Mouse (Mus musculus): ENCODE results near the gene Hhipl1.

Hhipl1 gene

DNA sequence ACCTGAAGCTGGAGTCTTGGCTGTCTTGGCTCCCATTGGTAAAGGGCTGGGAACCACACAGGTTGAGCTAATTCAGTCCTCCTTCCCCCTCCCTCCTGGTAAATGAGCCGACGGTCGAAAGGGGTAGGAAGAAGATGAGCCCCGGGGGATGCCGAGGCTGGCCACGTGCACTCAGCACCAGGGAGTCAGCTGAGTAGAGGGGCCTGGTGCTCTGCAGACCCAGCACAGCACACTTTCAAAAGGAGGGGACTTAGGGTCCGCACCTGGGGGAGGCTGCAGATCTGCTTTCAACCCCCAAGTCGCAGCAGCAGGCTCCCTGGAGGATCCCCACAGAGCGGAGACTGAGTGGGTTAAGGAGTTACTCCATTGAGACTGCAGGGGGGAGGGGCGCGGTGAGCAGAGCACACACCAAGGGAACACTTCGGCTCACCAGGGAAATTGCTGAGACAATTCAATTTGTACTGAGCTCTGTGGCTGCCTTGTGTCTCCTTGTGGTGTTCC, 28.7 kb upstream of the Hhipl1 start:
- no peak for DNase-seq (ENCODE audit: low read depth, low spot score)

DNA sequence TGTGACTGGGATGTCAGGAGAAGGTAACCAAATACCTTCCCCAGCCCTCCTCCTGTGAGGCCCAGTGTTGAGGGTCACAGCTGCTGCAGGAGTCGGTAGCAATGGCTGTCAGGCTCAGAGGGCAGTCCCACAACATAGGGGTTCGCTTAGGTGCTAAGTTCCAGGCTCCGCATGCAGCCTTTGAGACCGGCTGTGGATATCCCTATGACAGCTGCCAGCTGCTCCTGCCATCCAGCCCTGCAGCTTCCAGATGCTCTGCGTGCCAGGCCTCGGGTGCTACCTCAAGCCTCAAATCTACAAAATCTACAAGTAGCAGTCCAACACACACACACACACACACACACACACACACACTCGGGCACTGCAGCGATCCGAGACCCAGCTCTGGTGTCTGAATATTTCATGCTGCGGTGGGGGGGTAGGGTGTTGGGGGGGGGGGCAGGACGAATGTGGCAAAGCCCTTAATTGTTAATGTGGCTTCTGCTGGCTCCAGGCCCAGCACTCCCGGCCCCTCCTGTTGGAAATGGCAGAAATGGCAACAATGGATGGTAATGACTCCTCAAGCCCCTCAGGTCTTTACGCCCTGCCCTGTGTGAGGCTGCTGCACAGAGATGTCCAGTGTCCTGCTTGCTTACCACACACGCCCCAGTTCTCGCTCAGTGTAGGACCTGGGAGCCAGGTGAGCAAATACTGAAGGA, 27.7 kb upstream of the Hhipl1 start:
- DNase-seq (ENCODE audit: low read depth, low spot score): no peak

- DNase-seq (ENCODE audit: low read depth, low spot score): no peak
These were observed 21.4 kb upstream of the Hhipl1 start for GRCm38 (mm10) chr12:108284455-108285224.

DNA sequence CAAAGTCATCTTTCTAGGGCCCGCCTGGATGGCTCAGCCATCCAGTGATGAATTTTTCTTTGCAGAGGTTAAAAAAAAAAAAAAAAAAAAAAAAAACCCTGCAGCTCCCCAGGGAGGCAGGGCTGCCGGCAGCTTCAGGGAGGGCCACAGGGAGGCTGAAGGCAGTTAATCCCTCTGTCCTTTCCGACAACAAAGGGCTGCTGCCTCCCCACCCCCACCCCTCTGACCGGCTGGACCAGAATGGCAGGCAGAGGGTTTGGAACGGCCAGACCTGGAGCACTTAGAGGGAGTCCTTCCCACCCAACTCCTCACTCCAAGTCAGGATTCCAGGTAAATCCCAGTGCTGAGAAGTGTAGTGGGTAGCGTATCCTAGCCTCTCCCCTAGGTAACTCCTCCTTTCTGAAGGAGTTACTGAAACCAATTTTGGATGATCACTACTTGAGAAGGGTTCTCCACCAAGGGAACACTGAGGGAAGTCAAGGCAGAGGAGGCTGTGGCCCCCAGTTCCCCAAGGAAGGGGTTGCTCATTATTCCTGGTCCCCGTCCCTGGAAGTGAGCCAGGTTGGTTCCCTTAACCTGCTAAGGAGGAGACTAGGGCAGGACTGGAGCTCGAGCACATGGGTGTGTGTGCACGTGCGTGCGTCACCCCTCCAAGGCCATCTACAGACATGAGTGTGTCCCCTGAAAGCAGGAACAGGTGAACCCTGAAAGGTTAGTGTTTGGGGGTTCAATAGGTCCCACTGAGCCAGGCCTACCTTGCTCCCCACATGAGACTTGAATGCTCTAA, 20.7 kb upstream of the Hhipl1 start:
- DNase-seq (ENCODE audit: low read depth, low spot score): no peak

- no peak for DNase-seq (ENCODE audit: low read depth, low spot score)
These were observed 19.7 kb upstream of the Hhipl1 start for GRCm38 (mm10) chr12:108286381-108286780.

GRCm38 (mm10) chr12:108287011-108287410, 19.1 kb upstream of the Hhipl1 start:
- no peak for DNase-seq (ENCODE audit: low read depth, low spot score)

DNA sequence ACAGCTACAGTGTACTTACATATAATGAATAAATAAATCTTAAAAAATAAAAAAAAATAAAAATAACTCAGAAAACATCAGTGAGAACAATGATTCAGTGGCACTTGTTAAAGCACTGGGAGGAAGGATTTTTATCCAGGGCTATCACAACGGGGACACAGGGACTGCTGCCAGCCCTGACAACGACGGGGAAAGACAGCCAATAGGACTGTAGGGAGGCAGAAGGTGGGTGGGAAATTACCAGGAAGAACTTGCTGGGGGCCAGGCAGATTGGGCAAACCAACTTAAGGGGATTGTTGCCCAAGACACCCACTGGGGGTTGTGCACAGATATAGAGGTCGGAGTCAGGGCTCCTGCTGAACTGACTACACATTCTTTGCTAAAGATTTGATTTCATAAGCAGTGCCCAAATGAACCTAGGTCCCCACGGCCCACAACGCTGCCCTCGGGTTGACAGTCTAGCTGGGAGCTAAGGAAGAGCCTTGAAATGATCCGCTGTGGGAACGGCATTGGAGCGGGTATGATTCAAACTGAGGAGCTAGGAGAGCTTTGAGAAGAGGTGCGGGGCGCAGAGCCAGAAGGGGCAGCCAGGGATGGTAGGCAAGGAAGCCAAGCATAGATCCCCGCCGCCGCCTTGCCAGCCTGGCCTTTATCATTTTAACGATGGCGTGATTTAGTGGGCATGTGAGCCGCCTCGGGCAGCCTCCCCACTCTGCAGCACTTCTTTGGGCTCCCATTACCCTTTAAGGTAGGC, 17.8 kb upstream of the Hhipl1 start:
- no peak for DNase-seq (ENCODE audit: low read depth, low spot score)

GRCm38 (mm10) chr12:108292419-108292818, 13.7 kb upstream of the Hhipl1 start:
- no peak for DNase-seq (ENCODE audit: low read depth, low spot score)

DNA sequence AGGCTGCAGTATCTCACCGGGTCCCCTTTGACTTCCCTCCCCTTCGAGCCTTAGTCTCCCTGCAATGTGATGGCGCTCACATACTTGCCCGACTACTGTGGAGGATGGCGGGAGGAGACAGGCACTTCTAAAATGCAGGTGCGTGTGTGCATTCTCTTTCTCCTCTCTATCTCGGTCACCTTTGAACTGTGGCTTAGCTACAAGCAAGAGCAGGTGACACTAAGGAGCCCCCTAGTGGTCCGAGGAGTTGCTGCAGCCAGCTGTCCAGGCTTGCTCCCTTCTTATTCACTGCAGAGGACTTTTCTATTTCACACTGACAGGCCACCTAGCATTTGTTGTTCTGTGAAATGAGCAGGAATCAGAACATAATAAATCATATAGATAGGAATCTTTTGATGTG, 13.1 kb upstream of the Hhipl1 start:
- peak; percentile 67 for DNase-seq (ENCODE audit: low read depth, low spot score)

GRCm38 (mm10) chr12:108294620-108295019, 11.4 kb upstream of the Hhipl1 start:
- DNase-seq (ENCODE audit: low read depth, low spot score): no peak

GRCm38 (mm10) chr12:108297033-108297432, 9.0 kb upstream of the Hhipl1 start:
- no peak for DNase-seq (ENCODE audit: low read depth, low spot score)

- DNase-seq (ENCODE audit: low read depth, low spot score): no peak
These were observed 5.1 kb upstream of the Hhipl1 start for GRCm38 (mm10) chr12:108301006-108301405.

DNA sequence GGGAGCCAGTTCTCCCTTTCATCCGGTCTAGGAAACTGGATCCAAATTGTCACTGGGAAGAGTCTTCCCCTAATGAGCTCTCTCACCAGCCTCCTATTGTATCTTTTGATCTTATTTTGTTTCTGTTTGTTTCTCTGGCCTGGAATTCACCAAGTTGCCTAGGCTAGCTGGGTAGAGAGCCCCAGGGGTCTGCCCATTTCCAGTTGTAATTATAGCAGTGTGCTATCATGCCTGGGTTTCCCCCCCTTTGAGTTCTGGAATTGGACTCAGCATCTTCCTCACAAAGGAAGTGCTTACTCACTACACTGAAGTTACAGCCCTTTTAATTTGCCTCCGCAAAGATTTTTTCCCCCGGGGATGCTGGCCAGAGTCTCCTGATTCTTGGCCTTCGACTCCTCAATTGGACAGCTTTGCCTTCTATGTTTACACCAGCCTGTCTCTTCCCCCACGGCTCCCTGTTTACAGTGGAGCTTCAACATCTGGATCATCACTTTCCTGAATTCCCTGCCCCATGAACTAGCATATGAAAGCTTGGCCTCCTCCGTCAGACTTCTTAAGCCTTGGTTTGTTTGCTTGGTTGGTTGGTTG, 2.2 kb upstream of the Hhipl1 start:
- DNase-seq (ENCODE audit: low read depth, low spot score): no peak

DNA sequence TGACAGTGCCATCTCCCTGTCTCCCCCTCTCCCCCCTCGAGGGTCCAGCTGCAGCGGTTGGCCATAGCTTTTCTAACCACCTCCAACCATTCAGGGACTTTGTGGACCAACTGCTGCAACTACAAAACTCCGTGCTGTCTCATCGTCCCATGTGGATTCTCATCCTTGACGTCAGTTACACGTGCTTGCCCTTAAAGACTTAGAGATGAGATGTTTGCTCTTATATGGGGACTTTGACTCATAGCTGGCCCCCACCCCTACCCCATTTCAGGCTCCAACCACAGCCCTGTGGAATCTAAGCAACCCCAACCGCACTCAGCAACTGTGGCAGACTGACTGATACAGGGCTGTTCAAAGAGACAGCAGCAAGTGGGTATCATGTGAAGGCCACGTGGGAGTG, 898 bp upstream of the Hhipl1 start:
- DNase-seq (ENCODE audit: low read depth, low spot score): no peak

DNA sequence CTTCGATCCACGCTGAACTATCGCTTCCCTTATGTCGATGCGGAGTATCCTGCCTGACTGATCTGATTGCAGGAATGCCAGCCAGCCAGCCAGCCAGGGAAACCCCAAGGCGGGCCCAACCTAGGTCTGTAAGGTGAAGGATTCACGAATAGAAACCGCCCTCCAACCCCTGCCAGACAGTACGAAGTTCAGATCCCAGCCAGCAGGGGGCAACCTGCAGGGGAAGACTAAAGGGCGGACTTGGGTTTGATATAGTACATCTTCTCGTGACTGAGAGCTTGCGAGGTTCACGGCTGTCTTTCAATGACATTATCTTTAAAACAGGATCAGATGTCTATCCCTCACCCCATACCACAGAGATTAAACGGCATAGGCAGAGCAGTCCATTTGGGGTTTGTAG, 1.5 kb downstream of the Hhipl1 start:
- peak; percentile 30 for DNase-seq (ENCODE audit: low read depth, low spot score)

- DNase-seq (ENCODE audit: low read depth, low spot score): no peak
These were observed 2.3 kb downstream of the Hhipl1 start for GRCm38 (mm10) chr12:108308363-108308856.

GRCm38 (mm10) chr12:108309116-108309794, 3.2 kb downstream of the Hhipl1 start:
- no peak for DNase-seq (ENCODE audit: low read depth, low spot score)

GRCm38 (mm10) chr12:108310041-108310440, 4.0 kb downstream of the Hhipl1 start:
- DNase-seq (ENCODE audit: low read depth, low spot score): no peak

DNA sequence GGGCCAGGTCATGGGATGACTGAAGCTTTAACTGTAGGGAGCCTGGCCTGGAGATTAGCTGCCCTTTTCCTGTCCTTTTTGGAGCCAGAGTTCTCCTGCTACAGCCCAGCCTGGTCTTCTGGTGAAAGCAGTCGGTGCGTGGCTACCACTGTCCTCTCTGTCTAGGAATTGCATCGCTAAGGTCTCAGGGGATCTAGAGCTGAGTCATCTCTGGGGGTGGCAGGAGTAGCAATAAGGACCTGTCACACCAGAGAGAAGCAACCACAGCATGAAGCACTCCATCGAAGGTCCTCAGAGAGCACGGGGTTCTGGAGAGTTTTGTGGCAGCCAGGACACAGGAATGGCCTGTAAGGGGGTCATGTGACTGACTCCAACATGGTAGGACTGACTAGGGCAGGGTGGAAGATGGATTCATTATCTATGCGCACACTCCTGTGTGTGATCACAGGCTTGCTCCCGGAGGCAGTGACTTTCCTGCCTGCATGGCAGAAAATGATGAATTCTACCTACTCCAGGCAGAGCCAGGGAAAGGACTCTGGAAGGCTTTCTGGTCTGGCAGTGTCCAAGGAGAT, 4.5 kb downstream of the Hhipl1 start:
- no peak for DNase-seq (ENCODE audit: low read depth, low spot score)

GRCm38 (mm10) chr12:108311741-108312290, 5.7 kb downstream of the Hhipl1 start:
- no peak for DNase-seq (ENCODE audit: low read depth, low spot score)

All from CD4-positive helper T cell, adult 2 months (primary cell).